Mouse (Mus musculus) central nervous system, embryonic 18 days (tissue): Measurements from ENCODE around the gene Ptpn13. TPM values are rescaled to one million over a fixed set of nuclear protein-coding genes. Genes with fewer than 3 reads are reported as not detected.

Experiments
- polyA plus RNA-seq: library from polyadenylated mRNA; depleted of rRNA; stranded (reverse); fragments of >200 nt; gene quantifications from 2 replicates; pipeline ENCODE4 v1.2.3, GENCODE M21; 2012; rRNA removed

The Ptpn13 gene
- 8.6 and 9.8 TPM in 2 replicates for polyA plus RNA-seq

DNA sequence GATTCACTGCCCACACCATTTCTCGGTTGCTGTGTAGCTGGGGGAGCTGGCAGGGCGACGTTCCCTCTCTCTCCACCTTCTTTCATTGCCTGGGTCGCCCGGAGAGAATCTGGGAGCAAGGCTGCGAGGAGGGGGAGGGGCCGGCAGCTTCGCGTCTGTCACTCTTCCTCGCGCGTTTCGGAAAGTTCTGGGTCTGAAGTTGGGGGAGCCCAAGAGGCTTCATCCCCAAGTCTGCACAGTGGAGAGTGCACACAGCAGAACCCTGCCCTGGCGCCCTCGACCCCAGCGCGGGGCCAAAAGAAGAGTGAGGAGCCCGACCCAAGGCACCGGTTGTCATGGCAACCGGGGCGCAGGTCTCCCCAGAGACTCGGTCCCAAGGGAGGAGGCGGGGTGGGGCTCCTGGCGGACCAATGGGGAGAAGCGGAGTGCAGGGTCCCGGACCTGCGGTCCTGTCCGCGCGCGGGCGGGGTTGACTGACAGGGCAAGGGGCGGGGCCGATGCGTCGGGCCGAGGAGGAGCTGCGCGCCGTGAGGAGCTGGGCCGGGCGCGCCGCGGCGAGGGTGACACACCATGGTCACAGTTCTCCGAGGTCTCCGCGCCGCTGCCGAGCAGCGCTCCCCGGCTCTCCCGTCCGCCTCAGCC, at the start of gene Ptpn13:
Gene Ptpn13, plus strand, starts transcription at position 515 of the 642 bp plus-strand sequence.

DNA sequence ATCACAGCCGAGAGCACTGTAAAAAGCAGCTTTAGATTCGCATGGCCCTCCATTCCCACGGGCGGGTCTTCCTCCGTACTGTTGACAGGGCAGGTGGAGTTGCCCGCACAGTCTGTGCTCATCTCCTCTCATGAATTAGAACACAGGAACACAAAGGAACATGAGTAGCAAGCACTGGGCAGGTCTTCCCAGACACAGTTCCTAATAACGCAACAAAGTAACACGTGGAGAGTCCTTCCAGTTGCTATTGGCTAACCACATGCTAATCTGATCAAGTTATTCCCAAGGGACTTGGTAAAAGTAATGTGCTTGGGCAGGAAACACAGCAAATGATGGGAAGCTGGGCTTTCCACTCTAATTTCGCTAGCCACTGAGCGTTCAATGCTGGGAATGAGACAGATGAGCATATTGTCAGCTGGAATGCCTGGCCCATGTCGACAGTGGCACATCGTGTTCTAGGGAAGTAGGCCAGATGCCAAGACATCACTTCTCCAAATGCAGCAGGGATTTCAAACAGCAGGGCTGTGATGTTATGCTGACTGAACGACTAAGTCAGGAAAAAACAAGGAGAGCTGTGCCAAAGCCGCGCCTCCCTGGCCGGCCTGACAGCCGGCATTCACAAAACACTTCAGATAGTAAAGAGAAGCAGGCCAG, 204.2 kb downstream of the Ptpn13 start, which contains the start of gene Slc10a6:
Gene Slc10a6, minus strand, starts transcription at position 293 of the 654 bp plus-strand sequence.

Other genes starting within 250 kb of the Ptpn13 start
- gene Mapk10, start 213.9 kb upstream of the Ptpn13 start, polyA plus RNA-seq, result 61.9 and 70.4 TPM in 2 replicates
- gene Slc10a6, start 204.2 kb downstream of the Ptpn13 start, polyA plus RNA-seq, result 0.21 and 1.8 TPM in 2 replicates
- gene 1700016H13Rik, start 230.8 kb downstream of the Ptpn13 start, polyA plus RNA-seq, result 0.32 and 0.43 TPM in 2 replicates